Mouse (Mus musculus): ENCODE data around the gene Gse1.

The Gse1 gene

DNA sequence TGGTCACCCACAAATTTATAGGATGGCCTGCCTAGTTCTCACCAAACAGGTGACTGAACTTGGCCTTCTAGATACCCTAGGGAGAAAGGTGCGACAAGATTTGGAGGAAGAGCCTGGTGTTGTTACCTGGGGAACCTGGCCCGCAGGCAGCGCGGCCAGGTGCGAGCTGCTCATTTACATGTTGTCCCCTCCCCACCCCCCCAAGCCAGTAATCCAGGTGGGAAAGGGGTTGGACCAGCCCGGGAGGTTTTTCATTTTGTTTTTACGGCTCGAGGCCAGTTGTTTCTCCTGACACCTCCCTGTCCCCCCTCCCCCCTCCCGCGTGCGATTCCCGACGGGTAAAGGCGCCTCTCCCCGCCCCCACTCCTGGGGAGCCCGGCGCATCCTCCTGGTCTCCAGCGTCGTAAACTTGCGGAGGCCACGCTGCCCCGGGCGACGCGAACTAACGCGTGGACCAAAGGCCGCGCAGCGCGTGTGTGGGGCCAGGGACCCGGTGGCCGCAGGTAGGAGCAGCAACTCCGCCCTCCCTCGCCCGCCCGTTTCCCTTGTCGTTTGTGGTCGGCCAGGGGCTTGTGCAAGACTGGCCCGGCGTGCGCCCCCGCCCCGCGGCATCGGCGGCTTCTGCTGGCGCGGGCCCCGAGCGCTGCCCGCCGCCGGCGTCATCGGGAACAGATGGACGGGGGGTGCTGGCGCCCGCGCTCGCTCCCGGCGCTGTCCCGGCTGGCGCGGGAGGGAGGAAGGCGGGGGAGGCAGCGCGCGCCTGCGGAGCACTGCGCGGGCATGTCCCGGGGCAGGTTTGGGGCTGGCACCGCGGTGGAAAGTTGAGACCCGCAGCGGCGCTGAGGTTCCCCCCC lies 307.4 kb downstream of the Gse1 start:
- DNase-seq (ENCODE audit: low spot score), result peak; percentile 20

DNA sequence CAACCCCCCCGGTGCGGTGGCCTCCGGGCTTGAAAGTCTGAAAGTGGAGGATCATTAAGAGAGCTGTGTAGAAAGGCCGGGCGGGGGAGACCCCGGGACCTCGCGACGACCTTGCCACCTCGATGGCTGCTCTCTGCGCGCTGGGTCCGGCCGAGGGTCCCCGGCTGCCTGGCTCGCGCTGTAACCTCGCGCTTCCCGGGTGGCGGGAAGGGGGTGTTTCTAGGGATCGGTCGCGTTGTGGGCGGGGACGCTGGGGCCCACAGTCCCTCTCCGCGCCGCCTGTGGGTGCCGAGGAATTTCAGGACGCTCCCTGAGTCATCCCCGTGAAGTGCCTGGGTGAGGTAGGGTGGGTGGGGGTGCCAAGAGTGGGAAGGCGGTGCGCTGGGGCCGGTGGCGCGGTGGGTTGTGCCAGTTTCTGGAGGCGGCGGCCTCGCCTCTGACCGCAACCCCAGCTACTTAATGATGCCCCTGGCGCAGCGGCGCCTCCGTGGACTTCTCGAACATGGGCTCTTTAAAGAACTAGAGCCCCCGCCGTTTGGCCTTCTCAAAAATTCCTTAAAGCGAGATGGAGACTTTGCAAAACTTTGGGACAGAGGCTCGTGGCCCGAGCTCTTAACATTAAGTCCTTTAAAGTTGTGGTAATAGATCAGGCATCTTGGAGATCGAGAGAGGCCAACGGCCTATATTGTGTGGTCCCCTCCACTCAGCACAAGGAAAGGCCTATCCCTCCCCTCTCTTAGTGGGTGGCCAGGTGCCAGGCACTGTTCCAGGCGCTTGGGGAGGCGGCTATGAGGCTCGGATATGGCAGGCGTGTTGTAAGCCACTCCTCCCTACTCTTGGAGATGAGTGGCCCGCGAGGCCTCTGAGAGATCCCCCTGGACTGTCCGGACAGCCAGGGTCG lies 308.3 kb downstream of the Gse1 start:
- DNase-seq (ENCODE audit: low spot score), result peak; percentile 55

DNA sequence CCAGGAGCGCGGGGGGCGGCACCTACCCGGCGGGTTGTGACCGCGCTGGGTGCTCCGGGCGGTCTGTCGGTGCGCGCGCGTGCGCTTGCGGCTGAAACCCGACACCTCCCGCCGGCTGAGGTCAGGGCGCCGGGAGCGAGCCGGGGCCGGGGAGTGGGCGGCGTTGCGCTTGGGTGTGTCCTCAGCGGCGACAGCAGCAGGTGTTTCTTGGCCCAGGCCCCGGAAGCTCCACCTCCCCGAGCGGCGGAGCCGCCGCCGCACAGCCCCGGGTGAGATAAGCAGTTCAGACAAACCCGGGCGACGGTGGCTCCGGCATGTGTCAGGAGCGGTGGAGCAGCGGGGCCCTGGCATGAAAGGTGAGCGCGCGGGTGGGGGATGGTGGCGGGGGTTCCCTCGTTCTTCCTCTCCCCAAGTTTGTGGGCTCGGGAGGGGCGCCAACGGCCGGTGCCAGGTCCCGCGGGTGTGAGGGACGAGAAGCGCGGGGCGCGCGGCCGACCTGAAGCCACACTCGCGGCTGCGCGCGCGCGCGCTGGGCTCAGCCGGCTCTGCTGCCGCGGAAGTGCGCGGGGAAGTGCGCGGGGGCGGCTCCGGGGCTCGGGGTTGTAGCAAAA lies 309.1 kb downstream of the Gse1 start:
- DNase-seq (ENCODE audit: low spot score), result peak; percentile 73

DNA sequence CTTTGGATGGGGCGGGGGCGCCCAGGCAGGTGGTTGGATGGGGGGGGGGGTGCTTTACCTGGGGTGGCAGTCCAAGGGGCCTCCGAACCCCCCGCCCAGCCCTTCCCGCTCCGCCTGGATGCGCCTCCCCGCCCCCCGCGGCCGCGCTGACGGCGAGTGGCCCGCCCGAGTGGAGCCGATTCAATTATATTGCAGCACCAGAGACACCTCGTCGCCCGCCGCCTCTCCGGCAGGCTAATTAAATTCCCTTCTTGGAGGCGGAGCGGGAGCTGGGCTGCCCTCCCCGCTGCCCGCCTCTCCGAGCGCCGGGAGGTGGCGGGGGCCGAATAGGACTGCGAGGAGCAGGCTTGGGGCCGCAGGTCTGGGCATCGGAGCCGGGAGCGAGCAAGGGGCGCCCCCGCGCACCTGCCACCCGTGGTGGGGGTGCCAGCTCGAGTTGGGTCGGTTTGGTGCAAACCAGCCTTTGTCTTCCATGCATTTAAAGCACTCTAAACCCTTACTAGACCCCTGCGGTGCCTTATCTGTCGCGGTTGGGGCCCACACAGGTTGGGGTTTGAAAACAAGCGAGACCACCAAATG lies 309.7 kb downstream of the Gse1 start:
- DNase-seq (ENCODE audit: low spot score), result peak; percentile 45

DNA sequence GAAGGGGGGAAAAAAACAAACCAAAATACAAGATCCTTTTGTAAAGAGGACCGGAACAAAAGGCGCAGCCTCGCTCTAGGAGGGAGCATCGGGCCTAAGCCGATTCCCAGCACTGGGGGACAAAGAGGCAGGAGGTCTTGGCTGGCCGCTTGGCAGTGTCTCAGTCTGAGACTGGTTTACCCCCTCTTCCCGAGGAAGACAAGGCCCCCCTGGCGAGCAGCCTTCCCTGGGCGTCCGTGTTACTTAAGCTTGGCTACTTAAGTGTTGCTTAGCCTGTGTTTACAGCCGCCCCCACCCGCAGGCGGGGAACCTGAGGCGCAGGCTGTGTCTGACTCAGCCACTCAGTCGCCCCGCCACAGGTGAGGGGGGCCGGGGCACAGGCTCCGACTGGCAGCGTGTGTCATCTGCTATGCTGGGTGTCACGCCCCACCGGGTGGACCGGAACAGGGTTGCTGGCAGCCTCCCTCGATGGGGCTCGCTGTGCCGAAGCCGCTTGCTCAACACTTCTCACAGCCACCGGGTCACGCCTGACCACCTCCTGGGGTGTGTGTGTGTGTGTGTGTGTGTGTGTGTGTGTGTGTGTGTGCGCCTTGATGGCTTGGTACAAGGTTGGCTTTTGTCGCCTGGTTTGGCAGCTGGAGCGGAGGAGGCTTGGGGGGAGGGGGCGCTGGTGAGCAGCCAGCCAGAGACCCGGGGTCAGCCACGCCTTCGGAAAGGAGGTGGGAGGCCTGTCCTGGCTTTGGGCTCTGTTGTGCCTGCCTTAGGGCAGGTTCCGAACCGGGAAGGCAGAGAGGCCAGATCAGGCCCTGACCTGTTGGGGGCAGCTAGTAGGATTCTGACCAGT lies 310.4 kb downstream of the Gse1 start:
- DNase-seq (ENCODE audit: low spot score), result peak; percentile 69

DNA sequence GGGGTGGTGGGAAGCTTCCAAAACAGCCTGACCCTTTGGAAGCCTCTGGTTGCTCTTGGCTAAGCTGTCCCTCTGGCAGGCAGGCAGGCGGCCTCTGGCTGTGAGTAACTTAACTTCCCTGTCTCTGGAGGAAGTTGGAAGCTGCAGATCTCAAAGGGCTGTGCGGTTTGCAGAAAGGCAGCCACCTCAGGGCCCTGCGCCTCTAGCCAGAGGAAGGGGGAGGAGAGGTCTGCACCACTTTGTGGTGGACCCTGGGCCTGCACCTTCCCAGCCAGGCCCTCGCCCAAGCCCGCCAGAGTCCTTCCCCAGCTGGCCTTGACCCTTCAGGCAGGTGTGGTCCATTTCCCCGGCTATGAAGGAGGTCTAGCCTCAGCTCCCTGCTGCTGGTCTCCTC lies 311.1 kb downstream of the Gse1 start:
- peak; percentile 52 for DNase-seq (ENCODE audit: low spot score)

DNA sequence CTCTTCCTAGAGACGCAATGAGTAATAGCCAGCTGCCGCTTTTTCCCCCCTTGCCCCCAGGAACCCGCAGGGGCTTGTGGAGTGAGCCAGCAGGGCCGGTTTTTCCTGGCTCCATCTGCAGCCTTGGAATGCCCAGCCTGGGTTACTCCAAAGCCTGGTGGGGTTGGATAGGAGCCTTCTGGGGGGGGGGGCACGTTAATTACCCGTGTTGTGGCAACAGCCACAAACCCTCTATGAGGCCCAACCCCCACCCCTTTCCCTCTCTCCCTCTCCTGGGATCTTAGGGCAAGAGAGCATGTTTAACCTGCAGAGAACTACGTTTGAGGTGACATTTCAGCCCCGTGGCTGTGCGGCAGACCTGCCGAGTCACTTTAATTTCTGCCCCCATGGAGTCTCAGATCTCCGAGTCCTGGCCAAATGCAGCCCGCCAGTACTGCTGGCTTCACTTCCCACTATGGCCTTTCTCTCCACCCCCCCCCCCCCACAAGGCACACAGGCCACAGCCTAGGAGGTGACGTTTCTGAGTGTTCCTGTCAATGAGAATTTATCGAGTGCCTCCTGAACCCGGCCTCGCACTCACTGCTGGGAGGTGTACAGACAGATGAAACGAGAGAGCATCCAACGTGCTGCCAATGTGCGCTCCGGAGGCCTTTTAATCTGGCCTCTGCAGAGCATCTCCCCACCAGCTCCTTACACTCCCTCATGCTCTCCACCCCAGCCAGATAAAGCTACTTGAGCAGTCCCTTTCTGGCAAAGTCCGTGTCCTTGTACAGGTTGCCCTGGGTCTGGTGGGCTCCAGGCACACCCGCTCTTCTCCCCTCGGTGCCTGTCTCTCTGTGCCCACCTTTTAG lies 311.7 kb downstream of the Gse1 start:
- DNase-seq (ENCODE audit: low spot score), result no peak

DNA sequence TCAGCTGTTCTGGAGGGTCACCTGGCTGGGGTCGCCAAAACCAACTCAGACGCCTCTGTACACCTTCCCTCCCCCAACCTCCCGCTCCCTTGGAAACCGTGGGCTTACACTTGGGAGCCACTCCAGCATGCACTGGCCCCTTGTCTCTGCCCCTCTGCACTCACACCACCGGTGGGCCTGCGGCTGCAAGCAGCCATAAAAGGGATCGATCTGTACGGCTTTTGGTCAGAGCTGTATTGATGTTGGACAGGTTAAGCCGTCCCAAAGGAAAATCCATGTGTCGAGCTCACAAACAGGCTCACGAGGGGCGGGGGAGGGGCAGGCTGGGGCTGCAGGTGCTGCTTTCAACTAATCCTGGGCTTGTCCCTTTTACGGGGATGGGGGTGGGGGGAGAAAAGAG lies 314.7 kb downstream of the Gse1 start:
- no peak for DNase-seq (ENCODE audit: low spot score)

DNA sequence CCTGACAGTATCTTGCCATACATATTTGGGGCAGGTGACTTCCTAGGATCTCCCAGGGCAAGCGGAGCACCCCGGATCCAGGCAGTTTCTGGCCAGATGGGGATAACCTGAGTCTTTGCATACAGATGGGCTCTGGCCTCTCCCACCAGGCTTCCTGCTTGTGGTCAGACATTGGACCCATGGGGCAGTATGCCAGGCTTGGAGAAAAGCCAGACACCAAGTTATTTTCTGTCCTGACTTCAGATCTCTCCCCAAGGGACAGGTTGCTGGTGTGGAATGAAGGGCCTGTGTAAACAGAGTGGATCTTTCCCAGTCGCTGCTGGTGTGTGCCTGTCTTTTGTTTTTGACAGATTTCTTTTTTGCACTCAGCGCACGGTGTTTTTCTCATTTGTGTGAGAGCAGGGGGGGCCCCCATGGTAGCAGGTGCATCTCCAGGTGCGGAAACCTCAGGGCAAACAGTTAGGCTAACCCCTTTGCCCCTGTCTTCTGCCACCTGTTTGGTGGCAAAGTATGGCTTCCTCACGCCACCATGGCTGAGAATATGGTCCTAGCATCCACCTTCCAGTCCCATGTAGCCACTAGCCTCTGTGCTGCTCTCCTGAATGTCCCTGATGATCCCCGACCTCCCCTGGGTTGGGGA lies 315.3 kb downstream of the Gse1 start:
- DNase-seq (ENCODE audit: low spot score), result peak; percentile 30

DNA sequence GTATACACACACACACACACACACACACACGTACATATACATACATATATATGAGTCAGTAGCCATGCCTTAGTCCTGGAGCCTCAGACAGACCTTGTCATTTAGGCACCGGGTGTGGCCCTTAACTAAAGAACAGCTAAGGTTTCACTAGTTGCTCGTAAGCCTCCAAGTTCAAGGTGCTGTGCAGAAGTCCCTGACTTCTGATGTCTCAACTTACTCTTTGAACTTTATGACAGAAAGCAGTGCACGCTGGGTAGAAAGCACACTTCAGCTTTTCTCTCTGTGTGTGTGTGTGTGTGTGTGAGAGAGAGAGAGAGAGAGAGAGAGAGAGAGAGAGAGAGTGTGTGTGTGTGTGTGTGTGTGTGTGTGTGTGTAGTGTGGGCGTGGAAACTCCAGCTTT lies 315.9 kb downstream of the Gse1 start:
- DNase-seq (ENCODE audit: low spot score), result no peak

DNA sequence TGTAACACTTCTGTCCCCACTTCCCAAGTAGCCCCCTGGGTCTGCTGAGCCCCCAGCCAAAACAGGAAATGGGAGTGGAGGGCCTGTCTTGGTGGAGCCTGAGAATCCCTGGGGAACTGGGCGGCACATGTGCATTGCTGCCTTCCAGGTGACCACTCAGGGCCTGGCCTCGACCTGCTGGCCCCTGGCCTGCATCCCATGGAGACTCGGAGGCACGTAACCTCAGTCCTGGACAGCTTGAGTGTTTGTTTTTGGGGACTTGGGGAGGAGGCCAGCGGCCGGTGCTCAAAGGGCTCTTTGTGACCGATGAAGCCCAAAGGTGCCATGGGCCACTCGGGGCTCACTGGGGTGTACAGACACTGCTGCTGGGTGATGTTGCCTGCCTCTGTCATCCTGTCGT lies 319.3 kb downstream of the Gse1 start:
- no peak for DNase-seq (ENCODE audit: low spot score)

DNA sequence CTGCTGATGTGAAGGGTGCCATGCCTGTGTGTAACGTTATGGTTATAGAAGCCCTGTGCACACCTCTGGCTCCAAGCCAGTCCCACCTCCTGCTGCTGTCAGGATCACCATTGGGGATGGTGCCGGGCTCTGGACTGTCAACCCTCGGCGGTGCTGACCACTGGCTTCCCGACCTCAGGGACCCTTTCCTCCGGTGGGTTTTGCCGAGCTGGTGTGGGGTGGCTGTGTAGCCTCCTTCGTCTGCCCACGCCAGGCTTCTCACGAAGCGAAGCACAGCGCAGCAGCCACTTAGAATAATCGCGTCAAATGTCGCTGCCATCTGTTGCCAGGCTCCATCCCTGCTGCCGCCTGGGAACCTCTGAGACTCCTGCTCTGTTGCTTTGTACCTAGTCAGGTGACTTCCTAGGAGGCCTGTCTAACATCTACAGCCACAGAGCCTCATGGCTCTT lies 320.1 kb downstream of the Gse1 start:
- no peak for DNase-seq (ENCODE audit: low spot score)

DNA sequence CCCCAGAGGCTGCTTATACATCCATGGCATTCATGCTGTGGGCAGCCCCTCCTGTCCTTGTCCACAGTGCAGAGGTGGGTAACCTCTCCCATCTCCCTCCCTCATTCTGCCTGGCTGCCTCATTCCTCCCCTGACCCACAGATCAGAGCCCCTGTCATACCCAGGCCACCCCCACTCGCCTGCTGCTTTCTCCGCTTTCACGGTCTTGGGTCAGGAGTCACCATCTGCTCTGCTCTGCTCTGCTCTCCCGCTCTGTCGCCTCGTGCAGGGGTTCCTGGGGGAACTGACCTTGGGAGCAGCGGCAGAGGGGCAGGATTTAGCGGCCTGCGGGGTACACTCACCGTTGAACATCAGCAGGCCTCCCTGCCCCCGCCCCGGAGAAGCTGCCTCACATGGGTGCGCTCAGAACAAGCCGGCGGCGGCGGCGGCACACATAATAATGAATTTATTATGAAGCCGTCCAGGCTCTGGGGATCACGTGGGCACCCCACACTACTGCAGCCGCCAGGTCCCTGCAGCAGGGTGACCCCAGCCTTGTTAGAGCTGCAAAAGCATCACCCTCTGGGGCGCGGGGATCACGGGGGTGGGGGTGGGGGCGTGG lies 321.2 kb downstream of the Gse1 start:
- DNase-seq (ENCODE audit: low spot score), result no peak

DNA sequence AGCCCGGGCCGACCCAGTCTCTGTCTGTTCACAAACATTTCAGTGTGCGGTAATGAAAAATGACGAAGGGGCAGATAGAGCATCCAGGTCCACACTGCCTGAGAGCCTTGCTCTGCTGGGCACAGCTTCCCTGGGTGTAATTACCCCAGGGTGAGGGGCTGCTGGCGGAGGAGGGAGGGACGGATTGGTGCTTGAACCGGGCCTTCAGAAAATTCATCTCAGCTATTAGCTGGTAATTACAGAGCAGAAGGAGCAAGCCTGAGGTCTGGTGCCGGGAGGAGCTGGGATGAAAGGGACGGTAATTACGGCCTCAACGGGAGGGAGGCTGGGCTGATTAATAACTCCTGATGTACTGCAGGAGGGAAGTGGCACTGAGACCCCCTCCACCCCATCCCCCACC lies 321.7 kb downstream of the Gse1 start:
- no peak for DNase-seq (ENCODE audit: low spot score)

DNA sequence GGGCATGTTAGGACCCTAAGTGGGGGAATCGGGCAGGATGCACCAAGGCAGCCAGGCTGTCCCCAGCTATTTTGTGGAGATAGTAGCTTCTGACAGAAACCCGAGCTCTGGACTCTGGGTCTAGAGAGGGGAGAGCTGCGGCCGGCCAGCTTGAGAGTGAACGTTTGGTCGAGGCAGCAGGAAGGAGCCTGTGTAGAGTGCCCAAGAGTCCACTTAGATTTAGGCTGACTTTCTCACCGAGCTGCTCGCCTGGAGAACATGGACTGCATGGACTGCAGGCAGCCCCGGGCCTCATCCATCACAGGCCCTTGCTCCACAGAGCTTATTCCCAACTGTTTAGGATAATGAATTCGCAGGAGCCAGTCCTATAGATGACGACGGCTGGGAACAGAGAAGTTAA lies 322.2 kb downstream of the Gse1 start:
- DNase-seq (ENCODE audit: low spot score), result no peak

DNA sequence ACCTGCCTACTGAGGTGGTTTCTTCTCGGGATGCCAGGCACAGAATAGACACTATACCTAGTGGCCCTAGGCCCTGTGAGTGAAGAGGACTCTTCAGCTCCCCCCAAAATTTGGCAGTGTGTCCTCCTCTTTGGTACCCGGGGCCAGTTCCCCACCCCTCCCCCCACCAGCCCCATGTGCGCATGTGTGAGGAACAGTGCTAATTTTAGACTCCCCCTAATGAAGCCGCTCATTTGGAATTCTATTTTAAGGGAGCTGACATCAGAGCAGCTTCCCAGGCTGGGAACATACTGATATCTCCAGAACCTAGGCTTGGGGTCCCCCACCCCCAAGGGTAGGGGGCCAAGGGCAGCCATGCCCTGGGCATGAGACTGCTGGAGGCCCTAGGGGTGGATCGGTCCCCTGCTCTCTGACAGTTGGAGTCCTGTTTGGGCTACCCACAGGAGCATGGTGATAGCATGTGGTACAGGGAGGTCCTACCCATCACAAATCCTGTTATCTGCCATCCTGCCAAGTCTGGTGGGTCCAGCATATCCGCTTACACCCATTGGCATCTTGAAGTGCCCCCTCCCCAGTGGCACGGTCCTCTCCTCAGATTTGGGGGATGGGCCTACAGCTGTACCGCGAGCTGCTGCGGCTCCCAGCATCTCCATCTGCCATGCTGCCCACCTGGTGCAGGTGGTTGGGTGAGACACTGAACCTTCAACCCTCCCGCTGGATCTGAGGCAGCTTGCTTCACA lies 322.9 kb downstream of the Gse1 start:
- DNase-seq (ENCODE audit: low spot score), result no peak

DNA sequence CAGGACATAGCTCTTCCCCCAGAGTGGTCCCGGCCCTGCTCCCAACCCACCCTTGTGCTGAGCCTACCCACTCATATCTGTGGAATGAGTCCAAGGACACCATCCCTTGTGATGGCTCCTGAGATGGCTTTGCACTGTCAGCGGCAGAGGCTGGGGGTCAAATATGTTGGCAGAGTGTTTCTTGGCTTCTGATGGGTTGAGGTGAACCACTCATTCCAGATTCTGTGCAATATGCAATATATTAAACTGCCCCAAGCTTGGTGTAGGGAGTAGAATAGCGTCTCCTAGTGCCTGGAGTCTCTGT lies 323.4 kb downstream of the Gse1 start:
- DNase-seq (ENCODE audit: low spot score), result no peak

DNA sequence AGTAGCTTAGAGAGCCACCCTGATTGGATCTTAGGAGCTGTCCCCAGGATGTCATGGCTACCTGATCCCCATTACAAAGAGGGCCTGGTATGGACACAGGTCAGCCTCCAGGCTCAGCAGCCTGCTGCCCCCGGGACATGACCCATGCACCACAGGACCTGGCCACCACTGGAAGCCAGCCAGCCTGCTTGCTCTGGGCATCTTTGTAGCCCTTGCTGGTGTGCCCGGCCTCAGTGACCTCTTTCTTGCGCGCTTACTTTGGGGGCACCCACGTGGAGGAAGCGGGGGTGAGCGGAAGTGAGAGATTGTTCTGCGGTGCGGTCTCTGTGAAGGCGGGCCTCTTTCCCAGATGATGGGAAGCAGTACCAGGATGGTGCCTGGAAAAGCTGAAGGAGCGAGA lies 324.3 kb downstream of the Gse1 start:
- no peak for DNase-seq (ENCODE audit: low spot score)
